Mouse (Mus musculus) cerebellum, adult (tissue): ENCODE results near the gene Ipo7.

Experiments used
- ATAC-seq: cut with Nextera tagmentation; 2 replicates; pipeline ENCODE4 v1.9.2; 2017; ENCODE audit warnings: mild to moderate bottlenecking, moderate library complexity, mixed read lengths; ENCODE audit not compliant: insufficient number of reproducible peaks, low FRiP score, low TSS enrichment

The Ipo7 gene

GRCm38 (mm10) chr7:110097106-110097793 lies 79.2 kb downstream of the Ipo7 start:
- ATAC-seq, result no peak

GRCm38 (mm10) chr7:110100854-110101253 lies 82.8 kb downstream of the Ipo7 start:
- no peak for ATAC-seq

- ATAC-seq, result no peak
Measured at GRCm38 (mm10) chr7:110101266-110101665, 83.2 kb downstream of the Ipo7 start.

- no peak for ATAC-seq
Measured at GRCm38 (mm10) chr7:110105041-110105440, 87.0 kb downstream of the Ipo7 start.
